Mouse (Mus musculus): ENCODE data around the gene Mtmr11. TPM values are rescaled to one million over a fixed set of nuclear protein-coding genes. Genes with fewer than 3 reads are reported as not detected.
"Not testable (repeated sequence)": the region's sequence is repeated elsewhere in the genome, so short reads cannot be mapped to it uniquely, and the experiment has no call there.

Mtmr11 gene
- polyA plus RNA-seq, 1 experiment, result 10.1 TPM

DNA sequence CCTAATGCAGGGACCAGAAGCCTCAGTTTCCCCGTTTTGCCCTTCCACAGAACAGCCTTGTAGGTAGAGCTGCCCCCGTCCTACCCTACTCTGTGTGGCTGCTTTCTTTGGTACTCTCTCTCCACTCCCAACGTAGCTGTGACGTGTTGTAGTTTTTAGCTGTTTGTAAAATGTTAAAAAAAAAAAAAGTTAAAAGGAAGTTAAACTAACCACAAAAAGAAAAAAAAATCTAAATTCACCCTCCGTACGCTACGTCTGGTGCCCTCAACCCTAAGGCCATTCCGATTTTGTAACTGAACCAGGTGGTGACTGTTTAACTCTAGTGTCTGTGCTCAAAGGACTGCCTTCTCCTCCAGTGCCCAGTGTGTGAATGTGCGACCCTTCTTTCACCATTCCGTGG, 33.2 kb downstream of the Mtmr11 start:
- H3K27ac ChIP-seq (ENCODE audit: control insufficient read depth, insufficient read depth, low read depth, low read length, poor library complexity), result no peak overlapping the region
- peaks cover 4% of the 10 kb centered on the region for H3K4me1 ChIP-seq (ENCODE audit: control insufficient read depth, insufficient read depth, low read length)
- H3K4me3 ChIP-seq (replicated peaks; ENCODE audit: control insufficient read depth, low read depth, low read length), result no peak overlapping the region
- TF ChIP-seq CTCF (IDR thresholded peaks at IDR 0.05; ENCODE audit: control insufficient read depth, insufficient read depth, low read length), result no peak
- no peak for TF ChIP-seq POLR2A (IDR thresholded peaks at IDR 0.05; ENCODE audit: borderline replicate concordance, control insufficient read depth, low read depth, low read length)
- 21% methylated on average over 10 of the region's 10 CpGs for WGBS

DNA sequence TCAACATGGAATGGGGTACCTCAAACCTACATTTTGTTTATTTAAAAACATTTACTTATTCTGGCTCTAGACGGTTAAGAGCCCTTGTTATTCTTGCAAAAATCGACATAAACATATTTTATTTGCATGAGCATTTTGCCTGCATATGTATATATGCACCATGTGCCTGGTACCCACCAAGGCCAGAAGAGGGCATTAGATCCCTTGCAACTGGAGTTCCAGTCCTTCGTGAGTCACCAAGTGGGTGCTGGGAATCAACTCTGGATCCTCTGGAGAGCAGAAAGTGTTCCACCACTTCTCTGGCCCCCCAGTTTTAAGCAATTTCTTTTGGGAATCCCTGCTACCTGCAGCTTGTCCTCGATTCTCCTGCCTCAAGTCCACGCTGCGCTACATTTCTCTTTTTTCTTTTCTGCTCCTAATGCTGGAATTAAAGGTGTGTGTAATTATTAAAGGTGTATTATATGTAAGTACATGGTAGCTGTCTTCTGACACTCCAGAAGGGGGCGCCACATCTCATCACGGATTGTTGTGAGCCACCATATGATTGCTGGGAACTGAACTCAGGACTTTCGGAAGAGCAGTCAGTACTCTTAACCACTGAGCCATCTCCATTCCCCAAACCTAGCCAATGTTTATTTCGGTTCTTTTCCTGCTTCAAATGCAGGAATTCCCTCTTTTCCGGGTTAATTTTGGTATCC, 34.0 kb downstream of the Mtmr11 start:
- no peak overlapping the region for H3K27ac ChIP-seq (ENCODE audit: control insufficient read depth, insufficient read depth, low read depth, low read length, poor library complexity)
- H3K4me1 ChIP-seq (ENCODE audit: control insufficient read depth, insufficient read depth, low read length), result peaks cover 4% of the 10 kb centered on the region
- no peak overlapping the region for H3K4me3 ChIP-seq (replicated peaks; ENCODE audit: control insufficient read depth, low read depth, low read length)
- WGBS, result 91% methylated on average over 11 of the region's 11 CpGs
- TF ChIP-seq CTCF (IDR thresholded peaks at IDR 0.05; ENCODE audit: control insufficient read depth, insufficient read depth, low read length) (no peak), POLR2A (IDR thresholded peaks at IDR 0.05; ENCODE audit: borderline replicate concordance, control insufficient read depth, low read depth, low read length) (no peak)

DNA sequence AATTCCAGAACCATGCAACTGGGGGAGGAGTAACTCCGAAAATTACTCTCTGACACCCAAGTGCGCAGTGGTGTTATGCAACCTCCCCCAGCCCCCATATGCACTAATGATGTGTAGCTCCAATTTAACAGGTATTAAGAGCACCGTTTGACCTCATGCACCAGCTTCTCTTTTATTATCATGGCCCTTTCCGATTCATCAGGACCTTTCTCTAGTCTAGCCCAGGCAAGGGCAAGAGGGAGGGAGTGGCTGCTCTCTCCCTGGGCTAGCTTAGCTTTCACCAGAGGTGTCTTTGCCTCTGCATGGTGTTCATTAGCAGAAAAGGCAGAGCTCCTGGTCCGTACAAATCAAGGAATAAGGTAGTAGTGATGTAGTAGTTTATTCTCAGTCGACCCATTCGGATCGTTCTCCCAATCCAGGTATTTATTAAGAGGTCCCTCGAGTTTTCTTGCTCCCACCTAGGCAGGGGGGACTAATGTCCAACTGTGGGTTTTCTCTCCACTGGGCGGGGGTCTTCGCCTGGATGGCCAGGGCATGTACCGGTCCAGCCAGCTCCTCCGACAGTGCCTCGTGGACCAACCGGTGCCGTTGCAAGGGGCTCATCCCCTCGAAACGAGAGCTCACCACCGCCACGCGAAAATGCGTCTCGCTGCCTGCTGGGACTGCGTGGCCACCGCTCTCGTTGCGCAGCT, 34.8 kb downstream of the Mtmr11 start:
- Histone ChIP-seq H3K4me3 (replicated peaks; ENCODE audit: control insufficient read depth, low read depth, low read length) (peak overlapping the region; percentile 90), H3K27ac (ENCODE audit: control insufficient read depth, insufficient read depth, low read depth, low read length, poor library complexity) (peak overlapping the region; percentile 74), H3K4me1 (ENCODE audit: control insufficient read depth, insufficient read depth, low read length) (peaks cover 4% of the 10 kb centered on the region)
- TF ChIP-seq CTCF (IDR thresholded peaks at IDR 0.05; ENCODE audit: control insufficient read depth, insufficient read depth, low read length), result no peak
- TF ChIP-seq POLR2A (IDR thresholded peaks at IDR 0.05; ENCODE audit: borderline replicate concordance, control insufficient read depth, low read depth, low read length), result peak; percentile 5; the same call in 1 of the 2 replicates
- WGBS, result 18% methylated on average over 27 of the region's 27 CpGs

DNA sequence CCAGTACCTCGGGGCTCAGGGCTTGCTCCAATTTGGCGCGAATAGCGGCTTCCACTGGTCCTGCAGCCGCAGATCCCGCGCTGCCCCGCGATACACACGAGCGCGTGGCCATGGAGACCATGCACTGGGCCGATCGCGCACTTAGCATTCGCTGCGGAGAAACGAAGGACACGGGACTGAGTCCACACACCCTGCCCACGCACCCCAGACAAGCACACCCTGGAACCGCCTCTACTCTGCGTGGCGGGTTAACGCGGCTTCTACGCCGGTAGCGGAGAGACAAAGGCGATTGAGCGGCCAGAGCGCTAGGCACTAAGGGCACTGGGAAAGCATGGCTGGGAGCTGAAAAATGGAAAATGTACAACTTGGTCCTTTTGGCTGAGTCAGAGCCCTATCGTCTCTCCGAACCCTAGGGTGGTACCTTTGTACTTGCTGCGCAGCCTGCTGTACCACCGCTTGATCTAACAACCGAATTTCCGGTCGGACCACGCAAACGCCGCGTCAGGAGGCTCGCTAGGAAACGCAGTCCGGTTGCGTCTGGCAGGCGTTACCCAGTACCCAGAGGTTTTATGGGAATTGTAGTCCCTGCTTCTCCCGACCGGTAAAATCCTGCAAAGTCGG, 35.4 kb downstream of the Mtmr11 start:
- H3K27ac ChIP-seq (ENCODE audit: control insufficient read depth, insufficient read depth, low read depth, low read length, poor library complexity), result peak overlapping the region; percentile 74
- under 1% methylated on average over 50 of the region's 50 CpGs for WGBS
- H3K4me1 ChIP-seq (ENCODE audit: control insufficient read depth, insufficient read depth, low read length), result peaks cover 4% of the 10 kb centered on the region
- TF ChIP-seq POLR2A (IDR thresholded peaks at IDR 0.05; ENCODE audit: borderline replicate concordance, control insufficient read depth, low read depth, low read length), result peak; percentile 80
- no peak for TF ChIP-seq CTCF (IDR thresholded peaks at IDR 0.05; ENCODE audit: control insufficient read depth, insufficient read depth, low read length)
- peak overlapping the region; percentile 90 for H3K4me3 ChIP-seq (replicated peaks; ENCODE audit: control insufficient read depth, low read depth, low read length)

DNA sequence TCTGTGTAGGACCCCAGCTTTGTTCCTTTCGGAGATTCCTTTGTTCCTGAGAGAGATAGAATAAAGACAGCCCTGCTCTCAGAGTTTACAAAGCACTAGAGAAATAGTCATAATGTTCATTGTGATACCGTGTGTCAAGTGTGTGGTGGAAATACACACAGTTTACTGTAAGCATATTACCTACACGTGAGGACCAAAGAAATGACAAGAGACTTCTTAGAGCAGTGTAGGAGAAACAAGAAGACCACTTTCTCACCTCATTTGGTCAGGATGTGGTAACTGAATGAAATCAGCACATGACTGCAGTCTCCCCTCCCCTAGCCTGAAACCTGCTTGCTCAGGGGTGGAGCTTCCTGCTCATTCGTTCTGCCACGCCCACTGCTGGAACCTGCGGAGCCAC, 36.4 kb downstream of the Mtmr11 start:
- TF ChIP-seq POLR2A (IDR thresholded peaks at IDR 0.05; ENCODE audit: borderline replicate concordance, control insufficient read depth, low read depth, low read length), result no peak
- TF ChIP-seq CTCF (IDR thresholded peaks at IDR 0.05; ENCODE audit: control insufficient read depth, insufficient read depth, low read length), result no peak
- WGBS, result under 1% methylated on average over 6 of the region's 6 CpGs
- Histone ChIP-seq H3K27ac (ENCODE audit: control insufficient read depth, insufficient read depth, low read depth, low read length, poor library complexity) (no peak overlapping the region), H3K4me3 (replicated peaks; ENCODE audit: control insufficient read depth, low read depth, low read length) (no peak overlapping the region), H3K4me1 (ENCODE audit: control insufficient read depth, insufficient read depth, low read length) (peaks cover 4% of the 10 kb centered on the region)

DNA sequence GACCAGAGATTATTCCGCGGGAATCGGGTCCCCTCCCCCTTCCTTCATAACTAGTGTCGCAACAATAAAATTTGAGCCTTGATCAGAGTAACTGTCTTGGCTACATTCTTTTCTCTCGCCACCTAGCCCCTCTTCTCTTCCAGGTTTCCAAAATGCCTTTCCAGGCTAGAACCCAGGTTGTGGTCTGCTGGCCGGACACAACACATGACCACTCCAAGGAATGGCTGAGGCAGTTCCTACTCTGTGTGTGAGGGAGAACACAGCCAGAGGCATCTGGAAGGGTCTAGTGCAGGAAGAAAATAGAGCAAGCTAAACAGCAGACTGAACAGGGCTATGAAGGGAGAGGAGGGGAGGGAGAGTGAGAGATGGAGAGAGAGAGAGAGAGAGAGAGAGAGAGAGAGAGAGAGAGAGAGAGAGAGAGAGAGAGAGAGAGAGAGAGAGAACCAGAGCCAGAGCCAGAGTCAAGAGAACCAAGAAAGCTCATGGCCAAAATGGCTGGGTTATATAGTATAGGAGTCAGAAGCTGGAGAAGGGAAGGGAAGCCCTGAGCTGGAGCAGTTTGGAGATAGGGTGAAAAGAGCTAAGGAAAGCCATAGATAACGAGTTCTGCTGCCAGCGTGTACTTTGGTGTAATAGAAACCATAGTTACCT, 36.9 kb downstream of the Mtmr11 start:
- H3K4me1 ChIP-seq (ENCODE audit: control insufficient read depth, insufficient read depth, low read length); H3K27ac ChIP-seq (ENCODE audit: control insufficient read depth, insufficient read depth, low read depth, low read length, poor library complexity); H3K4me3 ChIP-seq (replicated peaks; ENCODE audit: control insufficient read depth, low read depth, low read length): not testable (repeated sequence)
- WGBS, result 22% methylated on average over 8 of the region's 8 CpGs

DNA sequence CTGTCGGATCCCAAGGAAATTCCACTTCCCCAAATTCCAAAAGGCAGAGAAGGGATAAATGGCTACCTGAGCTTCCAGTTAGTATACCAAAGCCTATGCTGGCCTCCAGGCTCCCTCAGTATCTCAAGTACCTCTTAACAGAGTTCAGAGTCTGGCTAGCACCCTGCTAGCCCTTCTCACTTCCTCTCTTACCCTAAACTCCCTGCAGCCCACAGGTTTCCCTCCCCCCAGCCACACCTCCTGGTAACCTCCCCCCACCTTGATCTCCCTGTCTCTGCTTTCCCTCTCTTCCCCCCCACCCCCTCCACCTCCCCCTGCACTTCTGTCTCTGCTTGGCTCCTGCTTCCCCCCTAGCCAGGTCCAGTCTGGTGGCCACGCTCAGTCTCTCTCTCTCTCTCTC, 37.9 kb downstream of the Mtmr11 start:
- H3K27ac ChIP-seq (ENCODE audit: control insufficient read depth, insufficient read depth, low read depth, low read length, poor library complexity), result no peak overlapping the region
- H3K4me3 ChIP-seq (replicated peaks; ENCODE audit: control insufficient read depth, low read depth, low read length), result no peak overlapping the region
- H3K4me1 ChIP-seq (ENCODE audit: control insufficient read depth, insufficient read depth, low read length), result peaks cover 4% of the 10 kb centered on the region
- TF ChIP-seq CTCF (IDR thresholded peaks at IDR 0.05; ENCODE audit: control insufficient read depth, insufficient read depth, low read length) (no peak), POLR2A (IDR thresholded peaks at IDR 0.05; ENCODE audit: borderline replicate concordance, control insufficient read depth, low read depth, low read length) (no peak)
- 53% methylated on average over 2 of the region's 2 CpGs for WGBS

DNA sequence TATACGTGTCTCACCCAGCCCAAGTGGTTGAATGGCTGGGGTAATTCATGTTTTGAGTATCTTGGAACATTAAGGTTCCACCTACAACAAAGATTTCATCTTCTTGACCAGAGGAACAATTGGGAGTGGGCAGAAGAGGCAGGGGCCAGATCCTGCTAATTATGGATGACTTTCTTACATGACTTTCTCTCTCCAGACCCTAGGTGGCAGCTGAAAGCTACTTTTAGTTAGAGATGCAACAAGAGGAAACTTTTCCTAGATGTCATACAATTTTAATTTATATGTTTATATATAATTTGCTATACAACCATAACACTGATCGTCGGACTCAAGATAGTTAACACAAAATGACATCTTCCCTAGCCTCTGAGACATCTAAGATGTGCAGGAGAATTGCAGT, 46.0 kb downstream of the Mtmr11 start:
- no peak for TF ChIP-seq CTCF (IDR thresholded peaks at IDR 0.05; ENCODE audit: control insufficient read depth, insufficient read depth, low read length)
- WGBS, result 65% methylated on average over 3 of the region's 3 CpGs
- H3K4me1 ChIP-seq (ENCODE audit: control insufficient read depth, insufficient read depth, low read length), result no peaks in the 10 kb centered on the region
- H3K27ac ChIP-seq (ENCODE audit: control insufficient read depth, insufficient read depth, low read depth, low read length, poor library complexity), result no peak overlapping the region
- H3K4me3 ChIP-seq (replicated peaks; ENCODE audit: control insufficient read depth, low read depth, low read length), result no peak overlapping the region

Data from bone marrow, adult 2 months (tissue).